Mouse (Mus musculus) MEL (cell line): ENCODE measurements around the gene Aaed1. TPM values are rescaled to one million over a fixed set of nuclear protein-coding genes. Genes with fewer than 3 reads are reported as not detected.

Experiments
- DNase-seq: peaks from one replicate; pipeline ENCODE4 v3.0.0; 2011; ENCODE audit warnings: low read depth, low spot score
- H3K27ac ChIP-seq: 2 replicates; pipeline ENCODE4 v1.5.1; 2012; ENCODE audit warnings: low read depth, mild to moderate bottlenecking, control low read depth, low read length, moderate library complexity; ENCODE audit not compliant: control insufficient read depth
- H3K27me3 ChIP-seq, 2 experiments: fragments of 150-350 bp in 1 of 2; sonication (generic) in 1 of 2; 2 replicates each; pipeline ENCODE4 v1.6.1; 2012; ENCODE audit warnings: low read length in 2 of 2, mild to moderate bottlenecking in 2 of 2, improper control_type of control experiment in 1 of 2, moderate library complexity in 1 of 2; ENCODE audit not compliant: insufficient read depth in 2 of 2, control insufficient read depth in 1 of 2
- H3K36me3 ChIP-seq, 2 experiments: 2 replicates each; pipeline ENCODE4 v1.6.1; 2012 to 2014; ENCODE audit warnings: low read length in 2 of 2, improper control_type of control experiment in 1 of 2, inconsistent platforms in 1 of 2, mild to moderate bottlenecking in 1 of 2; ENCODE audit not compliant: insufficient read depth in 2 of 2, control insufficient read depth in 1 of 2
- H3K4me1 ChIP-seq, 2 experiments: fragments of 150-350 bp in 1 of 2; sonication (generic) in 1 of 2; 2 replicates each; pipeline ENCODE4 v1.6.1; 2012; ENCODE audit warnings: low read length in 2 of 2, improper control_type of control experiment in 1 of 2, mild to moderate bottlenecking in 1 of 2; ENCODE audit not compliant: insufficient read depth in 2 of 2, control insufficient read depth in 1 of 2
- H3K4me3 ChIP-seq, 2 experiments: fragments of 150-350 bp in 1 of 2; sonication (generic) in 1 of 2; 2 replicates each; pipeline ENCODE4 v1.5.1; 2012; ENCODE audit warnings: low read depth in 2 of 2, low read length in 2 of 2, mild to moderate bottlenecking in 2 of 2, moderate library complexity in 2 of 2, control low read depth in 1 of 2, improper control_type of control experiment in 1 of 2; ENCODE audit not compliant: control insufficient read depth in 1 of 2, insufficient read depth in 1 of 2
- H3K79me2 ChIP-seq: 2 replicates; pipeline ENCODE4 v1.6.1; 2012; ENCODE audit warnings: mild to moderate bottlenecking, low read length, moderate library complexity; ENCODE audit not compliant: control insufficient read depth, poor library complexity, insufficient read depth
- H3K9ac ChIP-seq: 2 replicates; pipeline ENCODE4 v1.6.1; 2012; ENCODE audit warnings: low read depth, mild to moderate bottlenecking, control low read depth, low read length, moderate library complexity; ENCODE audit not compliant: control insufficient read depth, poor library complexity, severe bottlenecking
- H3K9me3 ChIP-seq: fragments of 150-350 bp; sonication (generic); replicated peaks from 2 replicates; pipeline ENCODE4 v1.6.1; 2012; ENCODE audit warnings: mild to moderate bottlenecking, low read length, improper control_type of control experiment, moderate library complexity; ENCODE audit not compliant: insufficient read depth
- BHLHE40 ChIP-seq: IDR thresholded peaks from 2 replicates; pipeline ENCODE4 v1.6.1; 2012; ENCODE audit warnings: low read depth, mild to moderate bottlenecking, inconsistent platforms, low read length, improper control_type of control experiment, borderline replicate concordance
- CHD1 ChIP-seq: IDR thresholded peaks from 2 replicates; pipeline ENCODE4 v1.6.1; 2012; ENCODE audit warnings: low read depth, mild to moderate bottlenecking, inconsistent platforms, low read length, improper control_type of control experiment
- CHD2 ChIP-seq: IDR thresholded peaks from 2 replicates; pipeline ENCODE4 v1.6.1; 2011; ENCODE audit warnings: low read length, improper control_type of control experiment
- CTCF ChIP-seq, 3 experiments: IDR thresholded peaks in 2 of 3; conservative IDR thresholded peaks in 1 of 3; 2 replicates each; pipeline ENCODE4 v1.5.1; 2011 to 2012; ENCODE audit warnings: low read length in 3 of 3, low read depth in 2 of 3, mild to moderate bottlenecking in 2 of 3, improper control_type of control experiment in 1 of 3, inconsistent platforms in 1 of 3, mixed read lengths in 1 of 3, moderate library complexity in 1 of 3; ENCODE audit not compliant: control insufficient read depth in 1 of 3, insufficient read depth in 1 of 3, poor library complexity in 1 of 3, severe bottlenecking in 1 of 3
- E2F4 ChIP-seq: IDR thresholded peaks from 2 replicates; pipeline ENCODE4 v1.6.1; 2011; ENCODE audit warnings: low read depth, low read length, improper control_type of control experiment, borderline replicate concordance
- ELF1 ChIP-seq: IDR thresholded peaks from 2 replicates; pipeline ENCODE4 v1.6.1; 2014; ENCODE audit warnings: low read depth, mild to moderate bottlenecking, inconsistent platforms, low read length, improper control_type of control experiment, moderate library complexity
- EP300 ChIP-seq, 2 experiments: IDR thresholded peaks; 2 replicates each; pipeline ENCODE4 v1.6.1; 2011; ENCODE audit warnings: improper control_type of control experiment in 2 of 2, low read length in 2 of 2, low read depth in 1 of 2, mild to moderate bottlenecking in 1 of 2
- ETS1 ChIP-seq: IDR thresholded peaks from 2 replicates; pipeline ENCODE4 v1.6.1; 2012; ENCODE audit warnings: low read depth, mild to moderate bottlenecking, inconsistent platforms, low read length, improper control_type of control experiment, moderate library complexity
- GABPA ChIP-seq: IDR thresholded peaks from 2 replicates; pipeline ENCODE4 v1.6.1; 2012; ENCODE audit warnings: low read depth, mild to moderate bottlenecking, inconsistent platforms, low read length, improper control_type of control experiment, moderate library complexity
- GATA1 ChIP-seq: IDR thresholded peaks from 2 replicates; pipeline ENCODE4 v1.6.1; 2011; ENCODE audit warnings: low read depth, low read length, improper control_type of control experiment
- HCFC1 ChIP-seq: IDR thresholded peaks from 2 replicates; pipeline ENCODE4 v1.6.1; 2012; ENCODE audit warnings: low read depth, mild to moderate bottlenecking, inconsistent platforms, low read length, improper control_type of control experiment, moderate library complexity
- JUND ChIP-seq: IDR thresholded peaks from 2 replicates; pipeline ENCODE4 v1.6.1; 2011; ENCODE audit warnings: low read depth, mild to moderate bottlenecking, improper control_type of control experiment, low read length
- MAFK ChIP-seq: IDR thresholded peaks from 2 replicates; pipeline ENCODE4 v1.6.1; 2011; ENCODE audit warnings: low read depth, mild to moderate bottlenecking, low read length, improper control_type of control experiment, borderline replicate concordance
- MAX ChIP-seq: IDR thresholded peaks from 2 replicates; pipeline ENCODE4 v1.6.1; 2011; ENCODE audit warnings: low read length, improper control_type of control experiment
- MAZ ChIP-seq: IDR thresholded peaks from 2 replicates; pipeline ENCODE4 v1.6.1; 2012; ENCODE audit warnings: low read depth, mild to moderate bottlenecking, inconsistent platforms, low read length, improper control_type of control experiment
- MEF2A ChIP-seq: IDR thresholded peaks from 2 replicates; pipeline ENCODE4 v1.6.1; 2014; ENCODE audit warnings: low read depth, mild to moderate bottlenecking, inconsistent platforms, low read length, improper control_type of control experiment; ENCODE audit not compliant: poor library complexity, insufficient replicate concordance, severe bottlenecking; ENCODE audit errors: extremely low read depth
- NELFE ChIP-seq: IDR thresholded peaks from 2 replicates; pipeline ENCODE4 v1.6.1; 2011; ENCODE audit warnings: low read depth, low read length, improper control_type of control experiment
- NRF1 ChIP-seq: IDR thresholded peaks from 2 replicates; pipeline ENCODE4 v1.6.1; 2014; ENCODE audit warnings: low read depth, mild to moderate bottlenecking, inconsistent platforms, low read length, improper control_type of control experiment, moderate library complexity; ENCODE audit not compliant: poor library complexity, insufficient read depth, severe bottlenecking
- POLR2A ChIP-seq, 2 experiments: IDR thresholded peaks; 2 replicates each; pipeline ENCODE4 v1.6.1; 2011 to 2012; ENCODE audit warnings: low read length in 2 of 2, mild to moderate bottlenecking in 2 of 2, control low read depth in 1 of 2, improper control_type of control experiment in 1 of 2, low read depth in 1 of 2, moderate library complexity in 1 of 2; ENCODE audit not compliant: control insufficient read depth in 1 of 2, insufficient read depth in 1 of 2, poor library complexity in 1 of 2
- POLR2AphosphoS5 ChIP-seq: IDR thresholded peaks from 2 replicates; pipeline ENCODE4 v1.6.1; 2012; ENCODE audit warnings: low read depth, borderline replicate concordance, mild to moderate bottlenecking, inconsistent platforms, low read length, moderate library complexity, mixed read lengths
- RCOR1 ChIP-seq: IDR thresholded peaks from 2 replicates; pipeline ENCODE4 v1.6.1; 2012; ENCODE audit warnings: low read depth, mild to moderate bottlenecking, inconsistent platforms, low read length, improper control_type of control experiment
- SIN3A ChIP-seq: IDR thresholded peaks from 2 replicates; pipeline ENCODE4 v1.6.1; 2012; ENCODE audit warnings: low read length, improper control_type of control experiment, inconsistent platforms
- SMC3 ChIP-seq: IDR thresholded peaks from 2 replicates; pipeline ENCODE4 v1.6.1; 2011; ENCODE audit warnings: low read depth, low read length, improper control_type of control experiment
- TAL1 ChIP-seq: IDR thresholded peaks from 2 replicates; pipeline ENCODE4 v1.6.1; 2012; ENCODE audit warnings: mild to moderate bottlenecking, inconsistent platforms, low read length, moderate library complexity, mixed read lengths
- TBP ChIP-seq: IDR thresholded peaks from 2 replicates; pipeline ENCODE4 v1.8.0; 2011; ENCODE audit warnings: low read depth, low read length, improper control_type of control experiment
- TCF12 ChIP-seq: IDR thresholded peaks from 2 replicates; pipeline ENCODE4 v1.6.1; 2014; ENCODE audit warnings: low read depth, mild to moderate bottlenecking, inconsistent platforms, low read length, improper control_type of control experiment, moderate library complexity
- UBTF ChIP-seq: IDR thresholded peaks from 2 replicates; pipeline ENCODE4 v1.6.1; 2012; ENCODE audit warnings: low read depth, mild to moderate bottlenecking, inconsistent platforms, low read length, improper control_type of control experiment, moderate library complexity, borderline replicate concordance; ENCODE audit not compliant: insufficient read depth
- USF1 ChIP-seq: IDR thresholded peaks from 2 replicates; pipeline ENCODE4 v1.6.1; 2014; ENCODE audit warnings: low read depth, mild to moderate bottlenecking, inconsistent platforms, low read length, improper control_type of control experiment, moderate library complexity
- ZC3H11A ChIP-seq: IDR thresholded peaks from 2 replicates; pipeline ENCODE4 v1.6.1; 2012; ENCODE audit warnings: low read depth, mild to moderate bottlenecking, inconsistent platforms, low read length, improper control_type of control experiment
- ZKSCAN1 ChIP-seq: IDR thresholded peaks from 2 replicates; pipeline ENCODE4 v1.6.1; 2012; ENCODE audit warnings: low read depth, mild to moderate bottlenecking, inconsistent platforms, low read length, improper control_type of control experiment, moderate library complexity
- ZNF384 ChIP-seq: IDR thresholded peaks from 2 replicates; pipeline ENCODE4 v1.6.1; 2012; ENCODE audit warnings: low read depth, mild to moderate bottlenecking, inconsistent platforms, low read length, improper control_type of control experiment
- polyA plus RNA-seq, 2 experiments: library from polyadenylated mRNA; stranded (reverse) in 1 of 2; unstranded in 1 of 2; fragments of >175 nt in 1 of 2; fragments of >200 nt in 1 of 2; gene quantifications; 2 replicates each; pipeline versions ENCODE4 v1.2.1 to v1.2.4; 2012; ENCODE audit warnings: low replicate concordance in 2 of 2, low read depth in 1 of 2; ENCODE audit not compliant: insufficient read length in 2 of 2, insufficient read depth in 1 of 2, missing spikeins in 1 of 2
- total RNA-seq: library from RNA; depleted of rRNA; stranded (reverse); fragments of 300-350 nt; gene quantifications from 2 replicates; pipeline ENCODE4 v1.2.3, GENCODE M21; 2012; rRNA removed

Gene Aaed1
- total RNA-seq = 4.2 and 4.4 TPM in 2 replicates
- polyA plus RNA-seq = 100 to 1,000 TPM in 1 of 2 experiments, 10 to 100 TPM in 1; 13.5 to 190 TPM

DNA sequence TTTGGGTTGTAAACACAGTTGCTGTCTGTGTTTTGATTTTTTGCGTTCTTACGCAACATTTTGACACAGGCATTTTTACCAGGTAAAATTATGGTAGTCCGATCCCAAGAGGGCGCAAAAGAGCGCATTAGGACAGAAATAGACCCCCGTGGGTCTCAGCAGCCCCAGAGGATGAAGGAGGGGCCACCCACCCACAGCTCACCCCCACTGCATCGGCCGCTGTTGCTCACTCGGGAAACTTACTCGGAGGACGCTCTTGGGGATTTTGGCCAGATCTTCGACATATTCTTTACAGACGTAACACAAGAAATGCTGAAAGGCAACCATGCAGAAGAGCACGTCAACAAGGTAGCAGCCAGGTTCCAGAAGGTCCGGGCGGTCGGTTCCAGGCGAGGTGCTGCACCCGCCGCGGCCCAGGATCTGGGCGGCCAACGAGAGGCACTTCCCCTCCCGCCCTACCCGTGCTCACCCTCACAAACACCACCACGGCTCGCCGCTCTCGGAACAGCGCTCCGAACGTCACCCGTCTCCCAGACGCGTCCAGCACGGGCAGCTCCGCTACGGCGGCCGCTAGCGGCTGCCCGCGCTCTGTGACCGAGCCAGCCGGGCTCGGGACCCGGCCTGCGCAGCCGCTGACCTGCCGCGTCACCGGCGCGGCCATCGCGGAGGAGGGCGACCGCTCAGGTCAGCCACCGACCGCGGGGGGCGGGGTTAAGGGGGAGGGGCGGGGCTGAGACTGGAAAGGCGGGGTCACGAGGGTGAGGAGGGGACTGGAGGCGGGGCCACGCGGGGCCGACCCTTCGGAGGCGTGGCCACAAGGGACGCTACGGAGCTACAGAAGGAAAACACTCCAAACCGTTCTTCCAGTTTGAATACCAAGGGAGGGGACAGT lies at the start of gene Aaed1:
TSS of gene Aaed1 (minus strand) at position 687 of the 892 bp plus-strand sequence.
- TF ChIP-seq ELF1 = no peak
- TF ChIP-seq ZC3H11A = no peak
- TF ChIP-seq MAZ = peak; percentile 38; the same call in 1 of the 2 replicates
- peak; percentile 75 for TF ChIP-seq SIN3A
- peak; percentile 39 to 41; a peak in 1 of 4 replicates for TF ChIP-seq POLR2A (IDR thresholded peaks at IDR 0.05; ENCODE audit: control insufficient read depth in 1 of 2, insufficient read depth in 1 of 2, low read depth in 1 of 2, low read length in 2 of 2, poor library complexity in 1 of 2)
- no peak for TF ChIP-seq GATA1
- no peak for TF ChIP-seq CHD2
- peak; percentile 30; the same call in 1 of the 2 replicates for TF ChIP-seq RCOR1
- TF ChIP-seq MAX = no peak; the same call in 1 of the 2 replicates
- TF ChIP-seq USF1 = peak; percentile 75
- TF ChIP-seq NRF1 = peak; percentile 55
- no peak for TF ChIP-seq POLR2AphosphoS5
- TF ChIP-seq TBP = 0 out of 2 replicates have a peak, but pooled peaks have one; percentile 27
- peak in 2 of 3 experiments; percentile 1 to 54; a peak in 3 of 6 replicates for TF ChIP-seq CTCF (IDR thresholded peaks at IDR 0.05 in 2 of 3, conservative IDR thresholded peaks at IDR 0.05 in 1 of 3; ENCODE audit: control insufficient read depth in 1 of 3, insufficient read depth in 1 of 3, low read depth in 2 of 3, low read length in 3 of 3, poor library complexity in 1 of 3, severe bottlenecking in 1 of 3)
- TF ChIP-seq HCFC1 = peak; percentile 41; the same call in 1 of the 2 replicates
- TF ChIP-seq JUND = no peak
- no peak for TF ChIP-seq EP300 (IDR thresholded peaks at IDR 0.05; ENCODE audit: low read depth in 1 of 2, low read length in 2 of 2)
- TF ChIP-seq ZNF384 = no peak
- TF ChIP-seq CHD1 = no peak
- no peak for TF ChIP-seq E2F4
- peak; percentile 51 for TF ChIP-seq NELFE
- TF ChIP-seq BHLHE40 = no peak
- no peak for TF ChIP-seq GABPA
- TF ChIP-seq ZKSCAN1 = 0 out of 2 replicates have a peak, but pooled peaks have one; percentile 9
- 0 out of 2 replicates have a peak, but pooled peaks have one; percentile 20 for TF ChIP-seq MEF2A
- TF ChIP-seq ETS1 = no peak
- no peak for TF ChIP-seq MAFK
- no peak for TF ChIP-seq UBTF
- TF ChIP-seq TCF12 = 0 out of 2 replicates have a peak, but pooled peaks have one; percentile 9
- peak; percentile 33; the same call in 1 of the 2 replicates for TF ChIP-seq SMC3
- no peak for TF ChIP-seq TAL1
- TF ChIP-seq, all 39 proteins: peak for 14
- Histone ChIP-seq H3K4me3 (peak within 1 kb of the TSS; percentile 93 to 94), H3K9me3 (no peaks in the 10 kb centered on the region), H3K36me3 (peaks cover 0 to 2% of the 10 kb centered on the region in 2 experiments; a peak in 1 of 4 replicates), H3K79me2 (no peaks in the 10 kb centered on the region; the same call in 1 of the 2 replicates), H3K27me3 (no peaks in the 10 kb centered on the region), H3K27ac (peak within 1 kb of the TSS; percentile 30), H3K9ac (peak within 1 kb of the TSS; percentile 70), H3K4me1 (peaks cover 0 to 3% of the 10 kb centered on the region in 2 experiments; a peak in 1 of 4 replicates)
- DNase-seq = peak; percentile 82
